Mouse (Mus musculus) CD8-positive naive resting alpha-beta T cell, adult 2 months (primary cell): ENCODE results near the gene Arhgap44.

Experiments used
- DNase-seq, 2 experiments: peaks; one replicate each; pipeline ENCODE4 v3.0.0; 2022; ENCODE audit warnings: low read depth in 2 of 2, low spot score in 2 of 2

The Arhgap44 gene

DNA sequence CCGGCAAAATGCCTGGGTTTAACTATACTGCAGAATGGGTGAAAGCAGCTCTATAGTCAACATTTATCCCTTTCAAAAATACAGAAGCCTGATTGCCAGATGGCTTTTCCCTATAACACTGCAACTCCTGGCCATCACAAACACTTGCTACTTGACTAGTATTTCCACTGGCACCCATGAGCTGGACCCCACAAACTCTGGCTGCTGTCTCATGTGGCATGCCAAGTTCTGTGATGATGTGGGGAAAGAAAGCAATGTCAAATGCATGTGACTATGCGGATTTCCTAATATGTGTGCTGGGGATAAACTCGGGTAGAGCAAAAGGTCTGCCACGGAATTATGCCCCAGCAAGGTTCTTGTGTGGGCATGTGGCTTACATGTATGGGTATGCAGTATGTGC, 156.7 kb downstream of the Arhgap44 start:
- DNase-seq = no peak

DNA sequence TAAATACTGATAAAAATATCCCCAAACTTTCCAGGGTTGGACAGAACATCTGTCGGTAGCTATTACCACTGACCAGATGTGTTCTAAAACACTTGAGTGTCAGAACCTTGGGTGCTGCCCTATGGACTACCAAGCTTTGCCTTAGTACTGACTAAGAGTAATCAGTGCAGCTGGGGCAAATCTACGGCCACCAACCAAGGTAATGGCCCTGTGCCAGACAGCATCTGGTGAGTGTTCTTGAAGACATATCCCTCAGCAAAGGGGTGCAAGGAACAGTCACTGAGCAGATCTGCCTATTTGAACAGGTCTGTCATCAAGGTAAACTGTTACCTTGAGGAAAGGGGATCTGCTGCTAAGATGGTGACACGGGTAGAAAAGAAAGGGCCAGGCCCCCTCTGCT, 157.9 kb downstream of the Arhgap44 start:
- no peak for DNase-seq

DNA sequence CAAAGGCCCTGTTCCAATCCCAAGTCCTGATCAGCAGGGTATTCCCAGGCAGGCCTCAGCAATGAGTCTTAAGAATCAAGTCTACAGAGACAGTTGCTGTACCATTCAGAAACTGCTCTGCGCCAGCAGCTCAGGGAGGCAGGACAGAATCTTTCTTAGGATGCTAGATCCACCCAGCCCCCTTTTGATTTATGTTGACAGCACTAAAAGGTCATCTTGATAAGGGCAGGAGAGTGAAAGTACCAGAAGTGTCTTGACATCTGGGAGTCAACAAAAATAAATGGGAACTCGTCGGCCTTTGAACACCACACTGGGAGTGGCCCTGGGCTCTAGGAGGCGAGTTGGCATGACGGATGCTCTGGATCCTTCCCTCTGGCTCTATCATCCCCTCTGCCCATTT, 159.2 kb downstream of the Arhgap44 start:
- no peak for DNase-seq

DNA sequence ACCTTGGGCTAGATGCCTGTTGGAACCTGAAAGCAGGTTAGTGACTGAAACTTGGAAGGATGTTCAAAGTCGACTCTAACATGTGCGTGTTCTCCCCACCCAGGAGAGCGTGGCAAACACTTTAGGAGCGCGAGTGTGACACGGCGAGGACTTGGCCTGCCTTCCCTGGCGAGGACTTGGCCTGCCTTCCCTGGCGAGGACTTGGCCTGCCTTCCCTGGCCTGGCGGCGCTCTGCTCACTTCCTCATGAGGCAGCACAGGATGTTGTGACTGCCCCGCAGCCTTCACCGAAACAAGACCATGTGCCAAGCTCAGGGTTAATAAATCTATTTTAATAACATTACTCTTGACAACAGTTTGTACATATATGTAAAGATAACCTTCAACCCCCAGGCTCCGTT, 161.0 kb downstream of the Arhgap44 start:
- no peak for DNase-seq

DNA sequence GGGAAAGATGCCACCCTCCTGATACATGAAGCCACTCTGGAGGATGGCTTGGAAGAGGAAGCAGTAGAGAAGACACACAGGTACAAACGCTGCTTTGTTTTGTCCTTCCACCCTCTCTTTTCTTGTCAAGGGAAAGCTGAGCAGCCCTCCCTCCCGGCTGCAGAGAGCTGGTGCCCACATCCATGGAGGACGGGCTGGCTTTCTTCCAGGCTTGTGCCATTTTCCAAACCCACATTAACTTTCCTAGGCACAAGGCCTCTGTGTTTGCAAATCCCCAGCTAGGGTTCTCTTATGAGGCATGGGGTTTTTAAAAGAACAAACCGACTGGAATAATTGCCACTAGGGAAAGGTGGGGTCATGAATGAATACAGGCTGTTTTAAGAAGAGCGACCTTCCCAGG, 163.1 kb downstream of the Arhgap44 start:
- no peak for DNase-seq

DNA sequence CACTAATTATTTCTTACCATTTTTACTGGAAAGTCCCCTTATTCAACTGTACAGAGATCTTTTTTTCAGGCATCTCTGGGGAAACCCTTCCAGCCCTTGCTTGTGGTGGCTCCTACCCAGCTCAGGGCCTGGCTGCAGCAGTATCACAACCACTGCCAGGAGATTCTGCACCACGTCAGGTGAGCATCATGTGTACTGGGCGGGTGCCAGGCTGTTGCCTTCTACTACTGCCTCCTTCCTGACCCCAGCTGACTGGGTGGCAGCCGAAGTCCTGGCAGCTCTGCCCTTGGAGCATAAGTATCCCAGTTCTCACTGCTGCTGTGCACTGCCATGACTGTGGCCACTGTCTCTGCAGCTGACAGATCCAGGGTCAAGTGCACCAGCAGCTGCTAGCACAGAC, 164.3 kb downstream of the Arhgap44 start:
- no peak for DNase-seq

DNA sequence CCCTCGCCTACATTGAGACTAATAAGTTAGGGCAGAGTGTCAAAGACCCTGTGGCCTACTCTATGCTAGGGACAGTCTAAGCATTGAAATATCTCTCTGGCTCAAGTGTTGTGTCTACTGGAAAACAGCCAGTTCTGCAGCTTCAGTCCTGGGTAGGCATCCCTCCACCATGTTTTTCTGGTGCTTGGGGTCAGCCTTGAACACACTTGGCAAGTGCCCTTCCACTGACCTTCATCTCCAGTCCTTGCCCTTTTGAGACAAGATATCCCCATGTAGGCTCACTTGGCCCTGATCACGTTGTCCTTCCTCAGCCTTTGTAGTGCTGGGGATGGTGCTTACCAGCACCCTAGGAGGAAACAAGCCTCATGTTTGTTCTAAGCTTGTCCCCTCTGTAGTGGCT, 174.2 kb downstream of the Arhgap44 start:
- DNase-seq = no peak

DNA sequence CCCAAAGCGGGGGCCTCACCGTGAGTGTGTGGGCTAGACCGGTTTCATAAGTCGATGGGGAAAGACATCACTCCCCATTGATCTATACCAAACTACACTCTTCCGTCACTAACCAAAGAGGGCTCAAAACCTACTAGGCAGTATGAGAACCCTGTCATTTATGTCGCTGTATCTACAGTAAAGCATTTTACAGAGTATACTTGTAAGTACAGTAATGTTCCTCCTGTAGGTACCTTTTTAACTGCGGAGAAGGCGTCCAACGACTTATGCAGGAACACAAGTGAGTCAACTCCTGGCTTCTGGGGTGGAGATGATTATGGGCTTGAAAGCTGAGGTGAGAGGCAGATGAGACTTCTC, 183.3 kb downstream of the Arhgap44 start:
- no peak for DNase-seq

DNA sequence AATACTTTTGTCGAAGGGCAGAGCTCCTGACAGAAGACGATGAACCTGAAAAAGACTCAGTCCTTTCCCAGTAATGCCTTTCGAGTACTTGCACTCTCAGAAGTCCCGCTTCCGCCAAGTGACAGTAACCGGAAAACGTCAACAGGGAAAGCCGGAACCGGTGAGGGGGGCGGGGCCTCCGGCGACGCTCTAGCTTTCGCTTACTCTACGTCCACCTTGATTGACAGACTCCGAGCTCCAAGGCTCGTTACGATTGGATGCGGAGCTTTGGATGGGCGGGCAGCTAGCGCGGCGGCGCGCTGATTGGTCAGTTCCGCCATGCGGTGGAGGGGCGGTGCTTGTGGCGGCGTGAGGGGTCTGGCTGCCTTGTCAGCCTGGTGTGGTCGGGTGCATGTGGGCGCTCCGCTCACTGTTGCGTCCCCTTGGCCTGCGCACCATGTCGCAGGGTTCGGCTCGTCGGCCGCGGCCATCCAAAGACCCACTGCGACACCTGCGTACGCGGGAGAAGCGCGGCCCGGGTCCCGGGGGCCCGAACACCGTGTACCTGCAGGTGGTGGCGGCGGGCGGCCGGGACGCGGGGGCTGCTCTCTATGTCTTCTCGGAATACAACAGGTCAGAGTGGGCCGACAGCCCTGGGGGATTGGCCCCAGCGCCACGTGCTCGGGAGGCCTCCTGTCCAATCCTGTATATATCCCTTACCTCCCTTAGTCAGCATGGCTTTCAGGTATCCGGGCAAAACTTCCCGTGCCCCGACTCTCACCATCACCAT, 183.9 kb downstream of the Arhgap44 start, which contains the start of gene Elac2:
Gene Elac2 (plus strand): TSS at position 319 of the 769 bp plus-strand sequence.
- peak; percentile 95 to 96 for DNase-seq

DNA sequence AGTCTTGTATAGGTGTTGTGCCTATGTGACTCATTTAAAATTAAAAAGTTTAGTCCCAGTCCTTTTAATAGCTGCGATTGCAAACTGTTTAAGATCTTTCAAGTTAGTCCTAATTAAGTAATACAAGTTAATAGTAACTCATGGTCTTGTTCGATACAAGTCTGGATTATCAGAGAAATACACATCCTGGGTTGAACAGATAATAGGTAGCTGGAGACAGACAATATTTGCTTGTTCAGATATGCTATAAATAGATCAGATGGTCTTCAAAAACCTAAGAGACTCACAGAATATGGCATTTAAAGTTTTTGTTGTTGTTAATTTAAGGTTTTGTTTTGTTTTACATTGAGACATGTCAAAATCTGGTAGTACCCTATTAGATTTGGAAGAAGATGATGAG, 190.3 kb downstream of the Arhgap44 start:
- DNase-seq = no peak

DNA sequence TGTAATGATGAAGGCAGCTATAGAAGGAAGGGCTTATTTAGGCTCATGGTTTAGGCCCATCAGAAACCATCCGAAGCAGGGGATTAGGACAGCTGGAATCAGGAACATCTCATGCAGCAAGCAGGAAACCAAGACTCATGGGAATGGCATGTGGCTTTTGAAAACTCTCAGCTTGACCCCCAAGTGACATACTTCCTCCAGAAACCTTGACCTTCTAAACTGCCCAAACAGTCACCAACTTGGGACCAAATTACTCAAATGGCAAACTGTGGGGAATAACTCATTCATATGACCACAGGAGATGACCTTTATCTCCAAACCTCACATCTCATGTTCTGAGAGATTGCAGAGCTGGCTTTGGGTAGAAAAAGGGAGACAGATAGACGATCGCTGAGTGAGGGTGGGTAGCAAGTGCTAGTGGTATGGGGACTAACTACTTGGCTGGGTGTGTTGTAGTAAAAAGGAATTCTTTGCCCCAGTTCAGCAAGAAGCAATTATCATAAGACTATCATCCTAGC, 191.2 kb downstream of the Arhgap44 start:
- no peak for DNase-seq

DNA sequence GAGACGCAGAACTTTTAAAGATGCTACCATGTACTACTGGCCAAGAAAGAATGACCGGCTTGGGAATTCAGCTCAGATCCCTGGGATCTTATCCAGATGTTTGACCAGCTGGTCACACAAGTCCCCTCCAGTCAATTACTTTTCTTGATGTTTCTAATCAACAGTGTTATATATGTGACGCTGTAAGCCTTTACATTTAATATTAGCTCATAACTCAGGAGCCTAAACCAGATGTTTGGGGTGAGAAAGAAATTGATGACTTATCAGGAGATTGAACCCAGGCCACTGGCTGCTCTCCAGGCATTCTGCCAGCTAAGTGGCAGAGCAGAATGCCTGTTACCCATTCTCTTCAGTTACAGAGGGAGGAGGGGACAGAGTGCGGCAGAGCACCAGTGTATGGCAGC, 193.8 kb downstream of the Arhgap44 start:
- DNase-seq = no peak

DNA sequence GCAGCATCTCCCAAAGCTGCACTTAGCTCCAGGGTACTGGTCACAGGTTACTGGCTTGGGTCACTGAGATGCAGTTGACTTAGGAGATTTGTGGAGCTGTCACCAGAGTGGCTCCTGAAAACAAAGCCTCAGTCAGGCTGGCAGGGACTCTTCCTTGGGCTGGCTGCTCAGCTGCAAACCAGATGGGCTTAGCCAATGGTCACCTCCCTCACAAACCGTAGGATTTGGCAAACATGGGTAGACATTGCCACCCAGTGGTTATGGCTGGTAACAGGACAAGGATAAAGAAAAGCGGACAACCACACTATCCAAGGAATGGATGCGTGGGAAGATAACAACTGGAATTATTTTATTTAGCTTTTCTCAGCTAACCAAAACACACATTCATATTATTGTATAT, 194.3 kb downstream of the Arhgap44 start:
- no peak for DNase-seq

DNA sequence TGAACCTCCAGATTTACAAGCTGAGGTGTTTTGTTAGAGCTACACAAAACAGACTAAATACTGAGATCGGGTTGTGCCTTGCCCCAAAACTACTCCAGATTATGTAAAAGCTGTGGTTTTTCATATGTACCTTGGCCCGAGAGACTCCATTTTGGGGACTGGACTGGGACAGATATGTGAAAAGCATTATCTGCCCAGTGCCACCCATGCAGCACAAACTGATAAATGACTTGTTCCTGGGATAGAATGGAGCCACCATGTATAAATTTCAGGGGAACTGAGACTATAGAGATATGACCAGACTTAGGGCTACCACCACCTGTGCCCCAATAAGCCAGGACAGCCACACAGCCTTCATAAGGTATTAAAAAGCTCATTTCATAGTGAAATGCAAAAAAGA, 200.1 kb downstream of the Arhgap44 start:
- DNase-seq = no peak

DNA sequence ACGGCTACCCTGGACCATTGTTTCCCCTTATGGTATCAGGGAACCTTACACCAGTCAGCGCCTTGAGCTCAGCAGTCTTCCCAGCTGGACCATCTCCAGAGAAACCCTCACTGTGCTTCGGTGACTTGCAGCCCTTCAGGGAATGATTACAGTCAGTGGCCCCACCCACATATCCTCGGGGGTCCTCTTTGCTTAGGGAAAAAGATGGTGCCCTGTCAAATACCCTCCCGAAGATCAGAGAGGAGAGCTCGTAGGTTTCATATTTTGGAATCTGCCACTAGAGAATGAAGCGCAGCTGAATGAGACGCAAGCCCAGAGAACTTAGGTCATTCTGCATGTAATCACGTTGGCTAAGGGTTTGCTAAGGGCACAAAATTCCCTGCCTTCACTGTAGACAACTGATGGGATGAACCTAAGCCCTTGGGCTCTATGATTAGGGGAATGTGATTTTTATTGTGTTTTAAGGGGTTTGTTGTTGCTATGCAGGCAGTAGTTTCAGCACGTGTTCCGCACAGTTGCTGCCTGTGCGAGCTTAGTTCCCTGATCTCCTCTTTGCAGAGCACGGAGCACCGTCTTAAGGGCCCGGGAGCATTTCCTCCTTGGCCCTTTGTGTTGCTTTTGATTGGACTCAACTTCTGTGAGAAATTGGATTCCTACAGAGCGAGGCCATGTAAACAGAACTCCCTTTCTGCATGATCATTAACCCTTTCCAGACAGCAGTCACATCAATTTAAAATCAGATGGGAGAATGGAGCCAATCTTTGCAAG, 205.6 kb downstream of the Arhgap44 start:
- no peak for DNase-seq
